Mouse (Mus musculus): ENCODE measurements around the gene D3Ertd751e. TPM values are rescaled to one million over a fixed set of nuclear protein-coding genes. Genes with fewer than 3 reads are reported as not detected.

Gene D3Ertd751e
- polyA plus RNA-seq (2015; fragmentation: Nextera tagmentation; extraction: Ambion mirVana) = 6.3 and 9.5 TPM in 2 replicates

GRCm38 (mm10) chr3:41742278-41742934 is at the start of gene D3Ertd751e, which contains the start of gene Sclt1:
Gene D3Ertd751e, plus strand, starts transcription at chr3:41742611.
Gene Sclt1, minus strand, starts transcription at chr3:41742514.

Other genes starting within 250 kb of the D3Ertd751e start
- gene Jade1, start 186.9 kb upstream of the D3Ertd751e start, polyA plus RNA-seq (2015; fragmentation: Nextera tagmentation; extraction: Ambion mirVana) = 14.5 and 17.2 TPM in 2 replicates
- gene Sclt1, start 97 bp upstream of the D3Ertd751e start, polyA plus RNA-seq (2015; fragmentation: Nextera tagmentation; extraction: Ambion mirVana) = 8.2 and 8.9 TPM in 2 replicates

All from skeletal muscle tissue, postnatal 0 days (tissue).